Mouse (Mus musculus): ENCODE results near the gene Tmem62. TPM values are rescaled to one million over a fixed set of nuclear protein-coding genes. Genes with fewer than 3 reads are reported as not detected.
"Not testable (repeated sequence)": the region's sequence is repeated elsewhere in the genome, so short reads cannot be mapped to it uniquely, and the experiment has no call there.

The Tmem62 gene
- polyA plus RNA-seq, 1 experiment from 2014 or later = 6.2 TPM

- Histone ChIP-seq H3K9ac (ENCODE audit: low read length) (no peak overlapping the region), H3K27ac (ENCODE audit: low read depth, low read length) (no peak overlapping the region), H3K9me3 (ENCODE audit: control insufficient read depth, low read length) (no peaks in the 10 kb centered on the region), H3K4me1 (ENCODE audit: control insufficient read depth, insufficient read depth, low read length) (no peaks in the 10 kb centered on the region), H3K4me2 (no peak overlapping the region), H3K27me3 (ENCODE audit: control insufficient read depth, insufficient read depth, low read length) (no peaks in the 10 kb centered on the region), H3K4me3 (ENCODE audit: low read depth, low read length) (no peak overlapping the region), H3K36me3 (ENCODE audit: control insufficient read depth, insufficient read depth, low read length) (no peaks in the 10 kb centered on the region)
- ATAC-seq (ENCODE audit: low FRiP score) (no peak), DNase-seq (ENCODE audit: low spot score, missing footprints) (no peak)
- 76% methylated on average over 2 of the region's 2 CpGs for WGBS
Measured at GRCm38 (mm10) chr2:120980861-120981260, 4.0 kb downstream of the Tmem62 start.

GRCm38 (mm10) chr2:120983611-120984010 is 6.8 kb downstream of the Tmem62 start:
- H3K4me2 ChIP-seq = no peak overlapping the region
- no peaks in the 10 kb centered on the region for H3K4me1 ChIP-seq (ENCODE audit: control insufficient read depth, insufficient read depth, low read length)
- H3K27ac ChIP-seq (ENCODE audit: low read depth, low read length) = no peak overlapping the region
- DNase-seq (ENCODE audit: low spot score, missing footprints) (no peak), ATAC-seq (ENCODE audit: low FRiP score) (no peak)
- no peaks in the 10 kb centered on the region for H3K36me3 ChIP-seq (ENCODE audit: control insufficient read depth, insufficient read depth, low read length)
- no peak overlapping the region for H3K9ac ChIP-seq (ENCODE audit: low read length)
- H3K9me3 ChIP-seq (ENCODE audit: control insufficient read depth, low read length) = no peaks in the 10 kb centered on the region
- no peak overlapping the region for H3K4me3 ChIP-seq (ENCODE audit: low read depth, low read length)
- WGBS = 10% methylated on average over 2 of the region's 2 CpGs
- no peaks in the 10 kb centered on the region for H3K27me3 ChIP-seq (ENCODE audit: control insufficient read depth, insufficient read depth, low read length)

- H3K9ac ChIP-seq (ENCODE audit: low read length) = no peak overlapping the region
- H3K9me3 ChIP-seq (ENCODE audit: control insufficient read depth, low read length) = no peaks in the 10 kb centered on the region
- H3K4me1 ChIP-seq (ENCODE audit: control insufficient read depth, insufficient read depth, low read length) = no peaks in the 10 kb centered on the region
- no peak overlapping the region for H3K27ac ChIP-seq (ENCODE audit: low read depth, low read length)
- WGBS = 84% methylated on average over 1 of the region's 1 CpGs
- no peak for ATAC-seq (ENCODE audit: low FRiP score)
- DNase-seq (ENCODE audit: low spot score, missing footprints) = no peak
- H3K27me3 ChIP-seq (ENCODE audit: control insufficient read depth, insufficient read depth, low read length) = no peaks in the 10 kb centered on the region
- H3K36me3 ChIP-seq (ENCODE audit: control insufficient read depth, insufficient read depth, low read length) = no peaks in the 10 kb centered on the region
- H3K4me2 ChIP-seq = no peak overlapping the region
- H3K4me3 ChIP-seq (ENCODE audit: low read depth, low read length) = no peak overlapping the region
Measured at GRCm38 (mm10) chr2:120985241-120985640, 8.4 kb downstream of the Tmem62 start.

GRCm38 (mm10) chr2:120991196-120991595 is 14.4 kb downstream of the Tmem62 start:
- ATAC-seq (ENCODE audit: low FRiP score) = no peak
- no peaks in the 10 kb centered on the region for H3K27me3 ChIP-seq (ENCODE audit: control insufficient read depth, insufficient read depth, low read length)
- WGBS = 71% methylated on average over 4 of the region's 4 CpGs
- H3K4me3 ChIP-seq (ENCODE audit: low read depth, low read length) = no peak overlapping the region
- H3K4me1 ChIP-seq (ENCODE audit: control insufficient read depth, insufficient read depth, low read length) = no peaks in the 10 kb centered on the region
- DNase-seq (ENCODE audit: low spot score, missing footprints) = no peak
- H3K27ac ChIP-seq (ENCODE audit: low read depth, low read length) = no peak overlapping the region
- H3K36me3 ChIP-seq (ENCODE audit: control insufficient read depth, insufficient read depth, low read length) = no peaks in the 10 kb centered on the region
- H3K9me3 ChIP-seq (ENCODE audit: control insufficient read depth, low read length) = no peaks in the 10 kb centered on the region
- H3K9ac ChIP-seq (ENCODE audit: low read length) = no peak overlapping the region
- H3K4me2 ChIP-seq = no peak overlapping the region

GRCm38 (mm10) chr2:120996607-120997006 is 19.8 kb downstream of the Tmem62 start:
- not testable (repeated sequence) for ATAC-seq (ENCODE audit: low FRiP score); H3K36me3 ChIP-seq (ENCODE audit: control insufficient read depth, insufficient read depth, low read length); DNase-seq (ENCODE audit: low spot score, missing footprints); H3K4me2 ChIP-seq; H3K9ac ChIP-seq (ENCODE audit: low read length); H3K27ac ChIP-seq (ENCODE audit: low read depth, low read length); H3K4me3 ChIP-seq (ENCODE audit: low read depth, low read length); H3K4me1 ChIP-seq (ENCODE audit: control insufficient read depth, insufficient read depth, low read length); H3K27me3 ChIP-seq (ENCODE audit: control insufficient read depth, insufficient read depth, low read length); H3K9me3 ChIP-seq (ENCODE audit: control insufficient read depth, low read length)
- 71% methylated on average over 1 of the region's 1 CpGs for WGBS

GRCm38 (mm10) chr2:120998863-120999262 is 22.0 kb downstream of the Tmem62 start:
- no peaks in the 10 kb centered on the region for H3K27me3 ChIP-seq (ENCODE audit: control insufficient read depth, insufficient read depth, low read length)
- no peaks in the 10 kb centered on the region for H3K9me3 ChIP-seq (ENCODE audit: control insufficient read depth, low read length)
- DNase-seq (ENCODE audit: low spot score, missing footprints) (no peak), ATAC-seq (ENCODE audit: low FRiP score) (no peak)
- H3K4me2 ChIP-seq = no peak overlapping the region
- H3K27ac ChIP-seq (ENCODE audit: low read depth, low read length) = no peak overlapping the region
- H3K9ac ChIP-seq (ENCODE audit: low read length) = no peak overlapping the region
- no peaks in the 10 kb centered on the region for H3K4me1 ChIP-seq (ENCODE audit: control insufficient read depth, insufficient read depth, low read length)
- no peaks in the 10 kb centered on the region for H3K36me3 ChIP-seq (ENCODE audit: control insufficient read depth, insufficient read depth, low read length)
- WGBS = 90% methylated on average over 8 of the region's 8 CpGs
- no peak overlapping the region for H3K4me3 ChIP-seq (ENCODE audit: low read depth, low read length)

GRCm38 (mm10) chr2:121003586-121003985 is 26.8 kb downstream of the Tmem62 start:
- no peaks in the 10 kb centered on the region for H3K9me3 ChIP-seq (ENCODE audit: control insufficient read depth, low read length)
- no peaks in the 10 kb centered on the region for H3K27me3 ChIP-seq (ENCODE audit: control insufficient read depth, insufficient read depth, low read length)
- H3K4me1 ChIP-seq (ENCODE audit: control insufficient read depth, insufficient read depth, low read length) = peaks cover 3% of the 10 kb centered on the region; the same call in 1 of the 2 replicates
- no peak overlapping the region for H3K4me2 ChIP-seq
- H3K27ac ChIP-seq (ENCODE audit: low read depth, low read length) = no peak overlapping the region
- DNase-seq (ENCODE audit: low spot score, missing footprints) = no peak
- 73% methylated on average over 2 of the region's 2 CpGs for whole genome bisulfite sequencing
- no peak overlapping the region for H3K9ac ChIP-seq (ENCODE audit: low read length)
- no peak overlapping the region for H3K4me3 ChIP-seq (ENCODE audit: low read depth, low read length)
- H3K36me3 ChIP-seq (ENCODE audit: control insufficient read depth, insufficient read depth, low read length) = no peaks in the 10 kb centered on the region
- ATAC-seq (ENCODE audit: low FRiP score) = no peak

GRCm38 (mm10) chr2:121004018-121004811 is 27.4 kb downstream of the Tmem62 start:
- no peak overlapping the region for H3K27ac ChIP-seq (ENCODE audit: low read depth, low read length)
- peaks cover 7% of the 10 kb centered on the region; the same call in 1 of the 2 replicates for H3K4me1 ChIP-seq (ENCODE audit: control insufficient read depth, insufficient read depth, low read length)
- 86% methylated on average over 7 of the region's 7 CpGs for WGBS
- no peak overlapping the region for H3K4me2 ChIP-seq
- no peak overlapping the region for H3K9ac ChIP-seq (ENCODE audit: low read length)
- H3K4me3 ChIP-seq (ENCODE audit: low read depth, low read length) = no peak overlapping the region
- ATAC-seq (ENCODE audit: low FRiP score) (no peak), DNase-seq (ENCODE audit: low spot score, missing footprints) (no peak)
- no peaks in the 10 kb centered on the region for H3K27me3 ChIP-seq (ENCODE audit: control insufficient read depth, insufficient read depth, low read length)
- no peaks in the 10 kb centered on the region for H3K36me3 ChIP-seq (ENCODE audit: control insufficient read depth, insufficient read depth, low read length)
- H3K9me3 ChIP-seq (ENCODE audit: control insufficient read depth, low read length) = no peaks in the 10 kb centered on the region

- 86% methylated on average over 1 of the region's 1 CpGs for WGBS
- no peak overlapping the region for H3K4me3 ChIP-seq (ENCODE audit: low read depth, low read length)
- no peaks in the 10 kb centered on the region for H3K36me3 ChIP-seq (ENCODE audit: control insufficient read depth, insufficient read depth, low read length)
- H3K9me3 ChIP-seq (ENCODE audit: control insufficient read depth, low read length) = no peaks in the 10 kb centered on the region
- no peak overlapping the region for H3K9ac ChIP-seq (ENCODE audit: low read length)
- H3K27me3 ChIP-seq (ENCODE audit: control insufficient read depth, insufficient read depth, low read length) = no peaks in the 10 kb centered on the region
- H3K4me2 ChIP-seq = no peak overlapping the region
- peaks cover 10% of the 10 kb centered on the region; the same call in 1 of the 2 replicates for H3K4me1 ChIP-seq (ENCODE audit: control insufficient read depth, insufficient read depth, low read length)
- H3K27ac ChIP-seq (ENCODE audit: low read depth, low read length) = no peak overlapping the region
- ATAC-seq (ENCODE audit: low FRiP score) (no peak), DNase-seq (ENCODE audit: low spot score, missing footprints) (no peak)
Measured at GRCm38 (mm10) chr2:121006986-121007385, 30.2 kb downstream of the Tmem62 start.

All from midbrain, embryonic 11.5 days (tissue).